Mouse (Mus musculus) layer of hippocampus, adult 8-10 months (tissue): ENCODE results near the gene Myl7. TPM values are rescaled to one million over a fixed set of nuclear protein-coding genes. Genes with fewer than 3 reads are reported as not detected.
"Not testable (repeated sequence)": the region's sequence is repeated elsewhere in the genome, so short reads cannot be mapped to it uniquely, and the experiment has no call there.

Source experiments
- DNase-seq, 2 experiments: peaks; one replicate each; pipeline ENCODE4 v3.0.0; 2022; ENCODE audit warnings: low spot score in 2 of 2
- total RNA-seq, 4 experiments: library from RNA; stranded (reverse); gene quantifications; 2 replicates each; pipeline ENCODE4 v1.2.4; 2022

Gene Myl7
- not detected for total RNA-seq

GRCm38 (mm10) chr11:5898531-5898930 is at the start of gene Myl7:
Myl7 (minus strand) TSS chr11:5898782.
- DNase-seq: no peak

- DNase-seq: no peak
These were observed 49.2 kb upstream of the Myl7 start for GRCm38 (mm10) chr11:5947796-5948195.

DNA sequence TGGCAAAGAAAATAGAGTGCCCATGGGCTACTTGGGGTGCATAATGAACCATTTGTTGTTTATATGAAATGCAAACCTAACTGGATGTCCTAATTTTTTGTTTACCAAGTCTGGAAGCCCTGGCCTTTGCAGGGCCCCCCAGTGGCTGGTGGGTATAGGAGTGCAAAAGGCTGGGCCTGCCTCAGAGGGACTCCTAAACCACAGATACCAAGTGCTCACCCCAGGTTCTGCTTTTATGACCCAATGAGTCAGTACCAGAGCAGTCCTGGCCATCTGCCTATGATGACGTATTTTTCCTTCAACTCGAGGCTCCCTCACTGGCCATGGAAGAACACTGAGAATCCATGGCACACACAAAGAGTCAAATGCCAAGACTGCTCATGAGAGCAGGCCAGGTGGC is 46.5 kb upstream of the Myl7 start:
- no peak for DNase-seq

DNA sequence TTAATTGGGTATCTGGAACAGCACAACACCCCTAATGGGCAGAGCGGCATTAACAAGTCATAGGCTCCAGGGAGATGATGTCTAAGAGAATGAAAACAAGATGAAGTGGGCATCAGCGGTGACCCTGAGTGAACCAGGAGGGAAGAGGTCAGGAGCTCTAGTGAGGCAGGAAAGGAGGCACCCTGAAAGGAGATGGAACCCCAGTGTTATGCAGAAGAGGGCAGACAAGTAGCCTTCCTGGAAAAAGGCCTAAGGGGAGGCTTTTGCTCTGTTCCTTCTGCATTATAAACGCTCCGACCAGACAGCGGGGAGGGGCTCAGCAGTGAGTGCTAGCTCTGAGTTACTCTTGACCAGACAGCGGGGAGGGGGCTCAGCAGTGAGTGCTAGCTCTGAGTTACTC is 44.4 kb upstream of the Myl7 start:
- no peak for DNase-seq

DNA sequence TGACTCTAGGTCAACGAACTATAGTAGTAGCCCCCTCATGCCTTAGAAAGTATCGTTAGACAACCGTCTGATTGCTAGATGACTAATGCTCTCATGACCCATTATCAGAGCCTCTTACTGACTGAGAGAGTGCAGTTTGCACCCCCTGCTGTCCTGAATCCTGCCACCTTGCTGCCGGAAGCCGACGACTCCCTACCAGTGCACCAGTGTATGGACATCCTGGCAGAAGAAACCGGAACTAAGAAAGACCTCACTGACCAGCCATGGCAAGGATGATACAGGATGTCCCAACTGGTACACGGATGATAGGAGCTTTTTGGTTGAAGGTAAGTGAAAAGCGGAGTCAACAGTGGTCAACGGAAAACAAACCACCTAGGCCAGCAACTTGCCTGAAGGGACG is 35.9 kb upstream of the Myl7 start:
- not testable (repeated sequence) for DNase-seq

DNA sequence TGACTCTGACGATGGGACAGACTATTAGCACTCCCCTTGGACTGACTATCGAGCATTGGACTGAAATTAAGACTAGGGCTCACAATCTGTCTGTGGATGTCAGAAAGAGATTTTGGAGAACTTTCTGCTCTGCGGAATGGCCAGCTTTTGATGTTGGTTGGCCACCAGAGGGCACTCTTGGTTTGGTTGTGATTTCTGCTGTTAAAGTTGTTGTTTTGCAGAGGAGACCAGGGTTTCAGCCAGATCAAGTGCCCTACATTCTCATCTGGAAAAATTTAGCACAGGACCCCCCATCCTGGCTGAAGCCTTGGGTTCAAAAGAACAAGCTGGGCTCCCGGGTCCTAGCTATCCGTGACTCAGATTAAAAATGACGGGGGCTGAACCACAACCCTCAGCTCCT is 33.4 kb upstream of the Myl7 start:
- not testable (repeated sequence) for DNase-seq

DNA sequence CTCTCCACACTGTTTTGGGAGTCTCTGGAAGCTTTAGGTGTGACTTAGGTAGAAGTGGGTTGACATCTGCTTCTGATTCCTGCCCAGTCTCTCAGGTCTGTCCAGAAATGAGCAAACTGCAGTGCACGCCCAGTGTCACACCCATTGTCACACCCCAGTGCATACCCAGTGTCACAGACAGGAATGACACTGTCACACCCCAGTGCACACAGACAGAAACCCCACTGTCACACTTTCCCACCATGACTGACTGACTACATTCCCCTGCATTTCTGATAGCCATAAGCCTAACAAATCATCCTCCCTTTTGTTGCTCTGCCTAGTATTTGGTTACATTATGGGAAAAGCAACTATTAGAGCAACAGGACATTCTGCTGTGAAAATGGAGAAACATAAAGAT is 32.0 kb upstream of the Myl7 start:
- no peak for DNase-seq

- no peak for DNase-seq
These were observed 28.2 kb upstream of the Myl7 start for GRCm38 (mm10) chr11:5926696-5927220.

GRCm38 (mm10) chr11:5924699-5925098 is 26.1 kb upstream of the Myl7 start:
- no peak for DNase-seq

GRCm38 (mm10) chr11:5920323-5920960 is 21.9 kb upstream of the Myl7 start:
- no peak for DNase-seq

DNA sequence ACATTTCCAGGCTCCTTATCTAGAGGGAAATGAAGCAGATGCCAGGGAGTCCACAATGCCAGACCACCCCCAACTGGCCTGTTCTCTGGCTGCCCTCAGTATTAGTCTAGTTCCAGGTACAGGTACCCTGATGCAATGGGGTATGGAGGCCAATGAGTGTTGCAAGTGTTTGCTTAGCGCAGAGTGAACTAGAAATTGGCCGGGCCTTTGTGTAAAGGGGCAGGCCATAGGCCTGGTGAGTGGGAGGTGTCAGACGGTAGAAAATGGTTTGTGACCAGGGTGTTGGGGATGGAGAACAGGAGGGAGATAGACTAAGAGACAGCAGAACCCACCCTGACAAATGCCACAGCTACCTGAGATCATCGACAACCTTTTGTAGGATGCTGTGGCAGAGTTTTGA is 21.0 kb upstream of the Myl7 start:
- no peak for DNase-seq

- no peak for DNase-seq
These were observed 19.5 kb upstream of the Myl7 start for GRCm38 (mm10) chr11:5918111-5918510.

DNA sequence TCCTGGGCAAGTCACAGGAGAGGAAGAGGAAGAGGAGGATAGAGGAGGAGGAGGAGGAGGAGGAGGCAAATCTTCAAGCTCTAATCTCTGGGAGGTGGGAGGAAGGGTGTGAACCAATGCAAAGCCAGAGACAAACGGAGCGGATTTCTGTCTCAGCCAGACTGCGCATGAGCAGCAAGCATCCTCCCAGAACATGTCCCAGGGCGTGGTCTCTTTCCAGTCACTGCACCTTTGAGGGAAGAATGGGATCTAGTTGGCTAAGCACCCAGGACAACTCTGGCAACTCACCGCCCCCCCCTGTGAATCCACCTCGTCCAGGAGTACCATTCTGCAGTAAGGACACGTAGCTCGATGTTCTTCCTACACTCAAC is 17.6 kb upstream of the Myl7 start:
- no peak for DNase-seq

- no peak for DNase-seq
These were observed 17.0 kb upstream of the Myl7 start for GRCm38 (mm10) chr11:5915429-5916177.

DNA sequence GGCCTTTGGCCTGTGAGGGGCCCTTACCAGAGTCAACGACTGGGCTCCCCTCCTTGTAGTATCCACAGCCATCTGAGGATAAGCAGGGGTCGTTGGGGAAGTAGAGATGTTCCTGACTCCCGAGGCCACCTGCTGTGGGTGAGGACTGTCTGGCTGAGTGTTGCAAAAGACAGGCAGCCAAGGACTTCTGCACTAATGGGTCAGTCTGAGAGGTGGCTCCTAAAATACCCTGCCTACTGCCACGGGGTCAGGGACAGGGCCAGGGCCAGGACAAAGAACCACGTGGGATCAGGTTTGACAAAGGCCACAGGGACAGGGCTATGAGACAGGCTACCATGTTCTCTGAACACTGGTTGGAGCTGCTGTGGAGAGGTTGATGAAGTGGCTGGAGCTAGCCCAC is 16.4 kb upstream of the Myl7 start:
- no peak for DNase-seq

GRCm38 (mm10) chr11:5913936-5914335 is 15.4 kb upstream of the Myl7 start:
- no peak for DNase-seq

- no peak for DNase-seq
These were observed 14.7 kb upstream of the Myl7 start for GRCm38 (mm10) chr11:5913256-5913655.

- peak in 1 of 2 experiments; percentile 74 for DNase-seq
These were observed 14.1 kb upstream of the Myl7 start for GRCm38 (mm10) chr11:5912635-5913034.

- DNase-seq: no peak
These were observed 10.1 kb upstream of the Myl7 start for GRCm38 (mm10) chr11:5908642-5909041.

- no peak for DNase-seq
These were observed 8.5 kb upstream of the Myl7 start for GRCm38 (mm10) chr11:5907096-5907495.

DNA sequence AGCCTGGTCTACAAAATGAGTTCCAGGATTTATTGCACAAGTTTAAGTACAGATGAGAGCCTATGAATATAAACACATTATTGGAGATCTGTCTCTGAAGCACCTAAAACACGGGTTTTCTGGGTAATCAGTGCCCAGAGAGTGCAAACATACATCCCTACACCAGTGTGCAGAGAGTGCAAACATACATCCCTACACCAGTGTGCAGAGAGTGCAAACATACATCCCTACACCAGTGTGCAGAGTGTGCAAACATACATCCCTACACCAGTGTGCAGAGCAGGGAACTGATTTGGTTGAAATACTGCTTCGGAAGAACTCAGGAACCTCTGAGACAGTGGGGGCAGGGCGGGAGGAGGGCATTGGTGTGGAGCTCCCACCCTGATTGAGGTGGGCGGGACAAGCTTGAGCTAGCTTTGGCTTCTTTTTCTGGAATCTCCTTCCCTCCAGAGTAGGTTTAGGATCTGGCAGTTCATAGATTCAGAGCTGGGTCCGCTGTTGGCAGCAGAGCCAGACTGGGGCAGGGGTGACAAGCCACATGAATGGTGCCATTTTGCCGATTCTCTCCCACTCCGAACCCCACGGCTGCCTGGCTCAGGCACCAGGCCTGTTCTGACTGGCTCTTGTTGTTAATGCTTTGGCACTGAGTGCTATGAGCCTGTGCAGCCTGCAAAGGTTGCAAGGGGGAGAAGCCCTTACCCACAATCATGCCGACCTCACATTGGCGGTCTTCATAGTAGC is 7.4 kb upstream of the Myl7 start:
- DNase-seq: no peak

GRCm38 (mm10) chr11:5904871-5905270 is 6.3 kb upstream of the Myl7 start:
- DNase-seq: no peak
